Mouse (Mus musculus): ENCODE measurements around the gene Rab5if. TPM values are rescaled to one million over a fixed set of nuclear protein-coding genes. Genes with fewer than 3 reads are reported as not detected.
"Not testable (repeated sequence)": the region's sequence is repeated elsewhere in the genome, so short reads cannot be mapped to it uniquely, and the experiment has no call there.

Gene Rab5if
- polyA plus RNA-seq, 1 experiment = 371 TPM

- Histone ChIP-seq H3K27ac (replicated peaks; ENCODE audit: low read depth, low read length) (no peak overlapping the region), H3K4me1 (ENCODE audit: control insufficient read depth, insufficient read depth, insufficient read length, low read length) (no peaks in the 10 kb centered on the region; the same call in 1 of the 2 replicates), H3K4me3 (ENCODE audit: insufficient read depth, low read depth, low read length) (no peak overlapping the region)
Measured at GRCm38 (mm10) chr2:156843331-156843730, 19.6 kb upstream of the Rab5if start.

GRCm38 (mm10) chr2:156844715-156845114 is 18.2 kb upstream of the Rab5if start:
- Histone ChIP-seq H3K27ac (replicated peaks; ENCODE audit: low read depth, low read length) (no peak overlapping the region), H3K4me1 (ENCODE audit: control insufficient read depth, insufficient read depth, insufficient read length, low read length) (no peaks in the 10 kb centered on the region; the same call in 1 of the 2 replicates), H3K4me3 (ENCODE audit: insufficient read depth, low read depth, low read length) (no peak overlapping the region)

GRCm38 (mm10) chr2:156847653-156848052 is 15.3 kb upstream of the Rab5if start:
- Histone ChIP-seq H3K4me3 (ENCODE audit: insufficient read depth, low read depth, low read length) (no peak overlapping the region), H3K27ac (replicated peaks; ENCODE audit: low read depth, low read length) (no peak overlapping the region), H3K4me1 (ENCODE audit: control insufficient read depth, insufficient read depth, insufficient read length, low read length) (no peaks in the 10 kb centered on the region)

- no peak overlapping the region for H3K4me3 ChIP-seq (ENCODE audit: insufficient read depth, low read depth, low read length)
- H3K27ac ChIP-seq (replicated peaks; ENCODE audit: low read depth, low read length) = no peak overlapping the region
Measured at GRCm38 (mm10) chr2:156848526-156849182, 14.3 kb upstream of the Rab5if start.

GRCm38 (mm10) chr2:156850505-156850904 is 12.4 kb upstream of the Rab5if start:
- Histone ChIP-seq H3K27ac (replicated peaks; ENCODE audit: low read depth, low read length) (no peak overlapping the region), H3K4me1 (ENCODE audit: control insufficient read depth, insufficient read depth, insufficient read length, low read length) (no peaks in the 10 kb centered on the region), H3K4me3 (ENCODE audit: insufficient read depth, low read depth, low read length) (no peak overlapping the region)

More at GRCm38 (mm10) chr2:156848526-156849182, 14.3 kb upstream of the Rab5if start:
- no peaks in the 10 kb centered on the region for H3K4me1 ChIP-seq (ENCODE audit: control insufficient read depth, insufficient read depth, insufficient read length, low read length)

- H3K4me1 ChIP-seq (ENCODE audit: control insufficient read depth, insufficient read depth, insufficient read length, low read length); H3K27ac ChIP-seq (replicated peaks; ENCODE audit: low read depth, low read length); H3K4me3 ChIP-seq (ENCODE audit: insufficient read depth, low read depth, low read length): not testable (repeated sequence)
Measured at GRCm38 (mm10) chr2:156853584-156853983, 9.3 kb upstream of the Rab5if start.

GRCm38 (mm10) chr2:156853999-156854771 is 8.7 kb upstream of the Rab5if start:
- not testable (repeated sequence) for H3K4me3 ChIP-seq (ENCODE audit: insufficient read depth, low read depth, low read length); H3K4me1 ChIP-seq (ENCODE audit: control insufficient read depth, insufficient read depth, insufficient read length, low read length); H3K27ac ChIP-seq (replicated peaks; ENCODE audit: low read depth, low read length)

- Histone ChIP-seq H3K4me3 (ENCODE audit: insufficient read depth, low read depth, low read length) (no peak overlapping the region), H3K4me1 (ENCODE audit: control insufficient read depth, insufficient read depth, insufficient read length, low read length) (peaks cover 2% of the 10 kb centered on the region; the same call in 1 of the 2 replicates), H3K27ac (replicated peaks; ENCODE audit: low read depth, low read length) (no peak overlapping the region)
Measured at GRCm38 (mm10) chr2:156856311-156856710, 6.6 kb upstream of the Rab5if start.

- Histone ChIP-seq H3K4me3 (ENCODE audit: insufficient read depth, low read depth, low read length) (no peak overlapping the region), H3K27ac (replicated peaks; ENCODE audit: low read depth, low read length) (0 out of 2 replicates have a peak overlapping the region, but pooled peaks have one; percentile 47)
Measured at GRCm38 (mm10) chr2:156857385-156857791, 5.5 kb upstream of the Rab5if start.

GRCm38 (mm10) chr2:156857835-156858234 is 5.1 kb upstream of the Rab5if start, which contains the start of gene 4930518I15Rik:
Gene 4930518I15Rik, minus strand, starts transcription at chr2:156857946.
- Histone ChIP-seq H3K27ac (replicated peaks; ENCODE audit: low read depth, low read length) (0 out of 2 replicates have a peak within 1 kb of the TSS, but pooled peaks have one; percentile 47), H3K4me1 (ENCODE audit: control insufficient read depth, insufficient read depth, insufficient read length, low read length) (peaks cover 2% of the 10 kb centered on the region; the same call in 1 of the 2 replicates), H3K4me3 (ENCODE audit: insufficient read depth, low read depth, low read length) (no peak within 1 kb of the TSS)

More at GRCm38 (mm10) chr2:156857385-156857791, 5.5 kb upstream of the Rab5if start:
- H3K4me1 ChIP-seq (ENCODE audit: control insufficient read depth, insufficient read depth, insufficient read length, low read length) = peaks cover 2% of the 10 kb centered on the region; the same call in 1 of the 2 replicates

- peaks cover 2% of the 10 kb centered on the region; the same call in 1 of the 2 replicates for H3K4me1 ChIP-seq (ENCODE audit: control insufficient read depth, insufficient read depth, insufficient read length, low read length)
- H3K4me3 ChIP-seq (ENCODE audit: insufficient read depth, low read depth, low read length) = no peak overlapping the region
- no peak overlapping the region for H3K27ac ChIP-seq (replicated peaks; ENCODE audit: low read depth, low read length)
Measured at GRCm38 (mm10) chr2:156858671-156859070, 4.3 kb upstream of the Rab5if start.

GRCm38 (mm10) chr2:156862041-156862717 is 749 bp upstream of the Rab5if start:
- peaks cover 5% of the 10 kb centered on the region; the same call in 1 of the 2 replicates for H3K4me1 ChIP-seq (ENCODE audit: control insufficient read depth, insufficient read depth, insufficient read length, low read length)
- H3K27ac ChIP-seq (replicated peaks; ENCODE audit: low read depth, low read length) = peak overlapping the region; percentile 92

GRCm38 (mm10) chr2:156863487-156864160 is 696 bp downstream of the Rab5if start:
- H3K4me1 ChIP-seq (ENCODE audit: control insufficient read depth, insufficient read depth, insufficient read length, low read length) = peaks cover 6% of the 10 kb centered on the region; the same call in 1 of the 2 replicates
- H3K27ac ChIP-seq (replicated peaks; ENCODE audit: low read depth, low read length) = peak overlapping the region; percentile 82
- H3K4me3 ChIP-seq (ENCODE audit: insufficient read depth, low read depth, low read length) = peak overlapping the region; percentile 85

More at GRCm38 (mm10) chr2:156862041-156862717, 749 bp upstream of the Rab5if start:
- H3K4me3 ChIP-seq (ENCODE audit: insufficient read depth, low read depth, low read length) = peak overlapping the region; percentile 92

GRCm38 (mm10) chr2:156864481-156864880 is 1.6 kb downstream of the Rab5if start:
- Histone ChIP-seq H3K27ac (replicated peaks; ENCODE audit: low read depth, low read length) (peak overlapping the region; percentile 82), H3K4me1 (ENCODE audit: control insufficient read depth, insufficient read depth, insufficient read length, low read length) (peaks cover 8% of the 10 kb centered on the region), H3K4me3 (ENCODE audit: insufficient read depth, low read depth, low read length) (peak overlapping the region; percentile 85)

All from brown adipose tissue, adult 24 weeks (tissue).